Mouse (Mus musculus) liver, postnatal 0 days (tissue): Measurements from ENCODE around the gene Spic.

Experiments used
- CTCF ChIP-seq: sonication (generic); IDR thresholded peaks from 2 replicates; pipeline ENCODE4 v1.5.1; 2016; ENCODE audit warnings: antibody characterized with exemption, low read depth
- EP300 ChIP-seq: IDR thresholded peaks from 2 replicates; pipeline ENCODE4 v1.6.1; 2016; ENCODE audit warnings: antibody characterized with exemption, low read depth, mild to moderate bottlenecking

DNA sequence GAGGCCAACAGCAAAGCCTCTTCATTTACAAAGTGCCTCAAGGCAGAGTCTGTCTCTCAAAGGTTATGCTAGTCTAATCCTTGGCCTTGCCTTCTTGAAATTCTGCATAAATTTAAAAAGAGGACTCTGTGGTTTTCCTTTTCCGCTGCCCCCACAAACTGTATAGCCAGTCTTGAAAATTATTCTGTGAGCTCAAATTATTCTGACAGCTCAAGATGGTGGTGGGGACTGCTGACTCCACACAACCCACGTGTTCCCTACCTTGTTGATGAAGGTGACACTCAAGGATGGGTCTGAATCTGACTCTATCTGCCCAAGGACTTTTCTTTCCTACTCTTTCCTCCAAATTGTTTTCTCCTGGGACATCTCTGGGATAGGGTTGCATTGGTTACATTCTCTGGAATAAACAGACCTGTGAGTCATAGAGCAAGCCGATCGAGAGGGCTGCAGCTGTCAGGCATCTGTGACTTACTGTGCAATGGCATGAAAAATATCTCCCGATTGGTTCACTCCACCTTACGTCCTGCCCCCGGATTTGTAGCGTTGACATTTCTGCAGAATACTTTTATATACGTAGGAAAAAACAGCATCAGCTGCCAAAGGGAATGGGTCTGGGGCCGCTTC is 53.4 kb downstream of the Spic start:
- TF ChIP-seq CTCF (no peak), EP300 (no peak)
